Mouse (Mus musculus): ENCODE results near the gene Ptpn3. TPM values are rescaled to one million over a fixed set of nuclear protein-coding genes. Genes with fewer than 3 reads are reported as not detected.
A peak's percentile ranks its signal among the peaks of the same experiment; 100 is the strongest.

Gene Ptpn3
- total and polyA plus RNA-seq, 2 experiments from 2014 or later: 1.2 to 5.7 TPM

- Histone ChIP-seq H3K27ac (ENCODE audit: low read depth, low read length) (no peak overlapping the region), H3K4me1 (ENCODE audit: insufficient read depth) (peaks cover 9% of the 10 kb centered on the region; the same call in 1 of the 2 replicates), H3K9me3 (ENCODE audit: low read length) (no peaks in the 10 kb centered on the region), H3K36me3 (ENCODE audit: insufficient read depth) (no peaks in the 10 kb centered on the region), H3K4me2 (ENCODE audit: low read depth) (peak overlapping the region; percentile 94), H3K9ac (no peak overlapping the region), H3K27me3 (ENCODE audit: insufficient read depth, low read length) (no peaks in the 10 kb centered on the region; the same call in none of the 2 replicates), H3K4me3 (ENCODE audit: low read depth, low read length) (peak overlapping the region; percentile 73)
- 2% methylated on average over 9 of the region's 9 CpGs for WGBS
- ATAC-seq: no peak
- DNase-seq: peak; percentile 39
- TF ChIP-seq CTCF (IDR thresholded peaks at IDR 0.05; ENCODE audit: low read depth): no peak
Measured at GRCm38 (mm10) chr4:57299308-57299700, 2.3 kb downstream of the Ptpn3 start.

GRCm38 (mm10) chr4:57298181-57298580 lies 3.5 kb downstream of the Ptpn3 start:
- Histone ChIP-seq H3K27me3 (ENCODE audit: insufficient read depth, low read length) (no peaks in the 10 kb centered on the region; the same call in none of the 2 replicates), H3K9ac (no peak overlapping the region), H3K9me3 (ENCODE audit: low read length) (no peaks in the 10 kb centered on the region), H3K27ac (ENCODE audit: low read depth, low read length) (no peak overlapping the region), H3K4me2 (ENCODE audit: low read depth) (no peak overlapping the region), H3K4me3 (ENCODE audit: low read depth, low read length) (no peak overlapping the region), H3K4me1 (ENCODE audit: insufficient read depth) (peaks cover 9% of the 10 kb centered on the region; the same call in 1 of the 2 replicates), H3K36me3 (ENCODE audit: insufficient read depth) (no peaks in the 10 kb centered on the region)
- DNase-seq: no peak
- ATAC-seq: no peak
- TF ChIP-seq CTCF (IDR thresholded peaks at IDR 0.05; ENCODE audit: low read depth): no peak
- 86% methylated on average over 4 of the region's 4 CpGs for WGBS

DNA sequence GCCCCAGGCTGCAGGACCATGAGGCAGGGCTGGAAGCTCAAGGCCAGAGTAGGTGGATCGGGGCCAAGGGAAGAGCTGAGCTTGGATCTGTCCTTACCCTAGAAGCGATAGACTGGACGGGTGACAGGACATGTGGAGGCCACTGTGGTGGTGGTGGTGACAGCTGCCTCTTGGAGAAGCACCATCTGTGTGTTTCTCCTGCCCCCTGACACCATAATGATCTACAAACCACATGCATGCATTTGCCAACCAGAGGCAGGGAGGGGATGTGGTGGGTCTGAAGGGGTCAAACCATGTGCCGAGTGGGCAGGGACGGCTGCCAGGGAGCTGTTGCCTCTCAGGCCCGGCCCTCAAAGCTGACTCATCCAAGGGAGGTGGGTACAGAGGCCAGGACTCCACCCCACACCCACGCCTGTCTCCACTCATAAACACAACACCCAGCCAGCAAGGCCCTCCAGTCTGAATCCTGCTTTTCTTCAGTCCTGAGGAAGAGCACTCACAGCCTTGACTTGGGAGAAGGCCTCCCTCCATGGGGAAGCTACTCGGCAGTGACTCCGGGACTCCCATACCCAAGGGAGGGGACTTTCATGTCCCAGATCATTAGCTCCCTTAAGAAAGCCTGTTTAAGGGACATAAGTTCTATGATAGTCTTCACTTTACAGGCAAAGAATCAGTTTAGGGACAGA lies 6.5 kb downstream of the Ptpn3 start:
- ATAC-seq: no peak
- 67% methylated on average over 9 of the region's 9 CpGs for WGBS
- H3K36me3 ChIP-seq (ENCODE audit: insufficient read depth): no peaks in the 10 kb centered on the region

DNA sequence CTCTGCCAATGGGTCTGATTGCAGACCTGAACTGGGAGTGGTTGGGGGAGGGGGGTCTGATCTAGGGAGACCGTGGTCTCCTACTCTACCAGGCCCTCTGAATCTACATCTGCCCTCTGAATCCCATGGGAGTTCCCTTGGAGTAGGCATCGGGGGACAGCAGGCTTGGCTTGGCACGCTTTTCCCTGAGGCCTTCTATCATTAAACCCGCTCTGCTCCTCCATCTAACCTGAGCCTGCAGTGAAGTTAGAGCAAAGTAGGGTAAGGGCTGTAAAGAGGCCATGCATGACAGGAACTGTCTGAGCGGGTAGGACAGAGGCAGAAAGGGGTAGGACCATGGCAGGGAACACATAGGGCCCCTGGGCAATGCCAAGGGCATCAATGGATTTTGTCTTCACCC lies 9.0 kb downstream of the Ptpn3 start:
- no peaks in the 10 kb centered on the region for H3K36me3 ChIP-seq (ENCODE audit: insufficient read depth)
- no peak overlapping the region for H3K9ac ChIP-seq
- WGBS: 90% methylated on average over 5 of the region's 5 CpGs
- no peaks in the 10 kb centered on the region for H3K9me3 ChIP-seq (ENCODE audit: low read length)
- H3K4me2 ChIP-seq (ENCODE audit: low read depth): no peak overlapping the region
- H3K4me3 ChIP-seq (ENCODE audit: low read depth, low read length): no peak overlapping the region
- TF ChIP-seq CTCF (IDR thresholded peaks at IDR 0.05; ENCODE audit: low read depth): no peak
- no peaks in the 10 kb centered on the region for H3K27me3 ChIP-seq (ENCODE audit: insufficient read depth, low read length)
- no peak overlapping the region for H3K27ac ChIP-seq (ENCODE audit: low read depth, low read length)
- no peak for ATAC-seq
- H3K4me1 ChIP-seq (ENCODE audit: insufficient read depth): no peaks in the 10 kb centered on the region
- DNase-seq: no peak

More for the DNA sequence above, 6.5 kb downstream of the Ptpn3 start:
- Histone ChIP-seq H3K4me2 (ENCODE audit: low read depth) (no peak overlapping the region), H3K4me3 (ENCODE audit: low read depth, low read length) (no peak overlapping the region), H3K27ac (ENCODE audit: low read depth, low read length) (no peak overlapping the region), H3K27me3 (ENCODE audit: insufficient read depth, low read length) (no peaks in the 10 kb centered on the region; the same call in 1 of the 2 replicates), H3K9ac (no peak overlapping the region), H3K9me3 (ENCODE audit: low read length) (no peaks in the 10 kb centered on the region), H3K4me1 (ENCODE audit: insufficient read depth) (no peaks in the 10 kb centered on the region)
- DNase-seq: no peak
- no peak for TF ChIP-seq CTCF (IDR thresholded peaks at IDR 0.05; ENCODE audit: low read depth)

GRCm38 (mm10) chr4:57290049-57290448 lies 11.6 kb downstream of the Ptpn3 start:
- Histone ChIP-seq H3K27ac (ENCODE audit: low read depth, low read length) (no peak overlapping the region), H3K36me3 (ENCODE audit: insufficient read depth) (no peaks in the 10 kb centered on the region), H3K9me3 (ENCODE audit: low read length) (no peaks in the 10 kb centered on the region), H3K4me3 (ENCODE audit: low read depth, low read length) (no peak overlapping the region), H3K9ac (no peak overlapping the region), H3K4me1 (ENCODE audit: insufficient read depth) (no peaks in the 10 kb centered on the region), H3K4me2 (ENCODE audit: low read depth) (no peak overlapping the region), H3K27me3 (ENCODE audit: insufficient read depth, low read length) (no peaks in the 10 kb centered on the region)
- DNase-seq (no peak), ATAC-seq (no peak)
- no peak for TF ChIP-seq CTCF (IDR thresholded peaks at IDR 0.05; ENCODE audit: low read depth)
- WGBS: 91% methylated on average over 6 of the region's 6 CpGs

DNA sequence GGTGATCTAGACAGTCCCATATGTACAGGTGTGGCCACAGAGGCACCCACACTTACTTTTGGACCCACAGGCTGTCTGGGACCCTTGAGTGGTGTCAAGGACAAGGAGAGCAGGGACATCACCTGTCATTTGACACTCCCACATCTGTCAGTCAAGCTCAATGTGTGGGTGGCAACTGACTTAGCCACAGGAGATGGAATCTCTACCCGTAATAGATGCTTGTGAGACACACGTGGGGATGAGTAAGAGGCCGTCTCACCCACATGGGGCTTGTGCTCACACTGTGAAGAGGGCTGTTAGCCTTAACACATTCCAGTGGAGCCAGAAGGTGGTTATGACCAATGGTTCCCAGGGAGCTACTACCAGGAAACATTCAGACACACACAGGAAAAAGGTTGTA lies 13.8 kb downstream of the Ptpn3 start:
- no peaks in the 10 kb centered on the region for H3K4me1 ChIP-seq (ENCODE audit: insufficient read depth)
- H3K36me3 ChIP-seq (ENCODE audit: insufficient read depth): no peaks in the 10 kb centered on the region
- no peaks in the 10 kb centered on the region for H3K9me3 ChIP-seq (ENCODE audit: low read length)
- H3K27ac ChIP-seq (ENCODE audit: low read depth, low read length): no peak overlapping the region
- no peak for DNase-seq
- TF ChIP-seq CTCF (IDR thresholded peaks at IDR 0.05; ENCODE audit: low read depth): no peak
- H3K4me3 ChIP-seq (ENCODE audit: low read depth, low read length): no peak overlapping the region
- no peak for ATAC-seq
- H3K27me3 ChIP-seq (ENCODE audit: insufficient read depth, low read length): no peaks in the 10 kb centered on the region
- H3K4me2 ChIP-seq (ENCODE audit: low read depth): no peak overlapping the region
- H3K9ac ChIP-seq: no peak overlapping the region
- WGBS: 91% methylated on average over 3 of the region's 3 CpGs

DNA sequence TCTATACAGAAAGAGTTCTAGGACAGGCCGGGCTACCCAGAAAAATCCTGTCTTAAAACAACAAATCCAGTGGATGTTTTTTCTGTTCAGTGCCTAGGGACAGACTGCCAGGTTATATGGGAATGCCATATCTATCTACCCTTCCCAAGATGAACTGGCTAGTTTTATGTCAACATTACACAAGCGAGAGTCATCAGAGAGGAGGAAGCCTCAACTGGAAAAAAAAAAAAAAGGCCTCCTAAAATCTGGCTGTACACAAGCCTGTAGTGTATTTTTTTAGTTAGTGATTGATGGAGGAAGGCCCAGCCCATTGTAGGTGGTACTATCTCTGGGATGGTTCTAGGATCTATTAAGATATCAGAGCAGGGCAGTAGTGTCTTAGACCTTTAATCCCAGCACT lies 16.4 kb downstream of the Ptpn3 start:
- TF ChIP-seq CTCF (IDR thresholded peaks at IDR 0.05; ENCODE audit: low read depth): no peak
- 95% methylated on average over 2 of the region's 2 CpGs for WGBS

More for the DNA sequence above, 16.4 kb downstream of the Ptpn3 start:
- no peak for DNase-seq
- no peaks in the 10 kb centered on the region for H3K4me1 ChIP-seq (ENCODE audit: insufficient read depth)
- no peaks in the 10 kb centered on the region for H3K27me3 ChIP-seq (ENCODE audit: insufficient read depth, low read length)
- H3K36me3 ChIP-seq (ENCODE audit: insufficient read depth): no peaks in the 10 kb centered on the region
- H3K4me2 ChIP-seq (ENCODE audit: low read depth): no peak overlapping the region
- no peak for ATAC-seq
- no peak overlapping the region for H3K4me3 ChIP-seq (ENCODE audit: low read depth, low read length)
- H3K9ac ChIP-seq: no peak overlapping the region
- H3K9me3 ChIP-seq (ENCODE audit: low read length): no peaks in the 10 kb centered on the region
- H3K27ac ChIP-seq (ENCODE audit: low read depth, low read length): no peak overlapping the region
